Mouse (Mus musculus) frontal cortex, postnatal 10 days (tissue): Measurements from ENCODE around the gene Tnfsf12.

ENCODE experiments used
- DNase-seq, 2 experiments: peaks; one replicate each; pipeline ENCODE4 v3.0.0; 2022; ENCODE audit warnings: low spot score in 2 of 2, mixed read lengths in 1 of 2

The Tnfsf12 gene

GRCm38 (mm10) chr11:69655264-69656064 lies 40.2 kb downstream of the Tnfsf12 start, which contains the start of gene Sox15:
Gene Sox15, plus strand, starts transcription at chr11:69655314.
- DNase-seq = peak; percentile 48 to 68

DNA sequence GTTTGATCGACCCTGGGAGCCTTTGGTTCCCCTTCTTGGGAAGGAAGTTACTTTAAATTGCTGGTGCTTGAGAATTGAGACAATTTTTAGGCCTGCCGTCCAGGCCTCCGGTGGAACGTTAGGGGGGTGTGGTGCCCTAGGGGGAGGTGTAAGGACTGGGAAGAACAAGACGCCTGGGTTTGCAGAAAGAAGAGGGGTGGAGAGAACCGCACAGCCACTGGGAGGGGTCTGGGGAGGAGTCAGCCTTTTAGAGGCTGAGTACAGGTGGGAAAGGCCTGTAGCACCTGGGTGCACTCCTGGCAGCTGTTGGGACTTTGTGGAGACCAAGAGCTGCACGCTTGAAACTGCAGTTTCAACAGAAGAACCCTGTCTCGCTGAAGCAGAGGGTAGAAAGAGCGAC lies 40.9 kb downstream of the Tnfsf12 start:
- DNase-seq = no peak

DNA sequence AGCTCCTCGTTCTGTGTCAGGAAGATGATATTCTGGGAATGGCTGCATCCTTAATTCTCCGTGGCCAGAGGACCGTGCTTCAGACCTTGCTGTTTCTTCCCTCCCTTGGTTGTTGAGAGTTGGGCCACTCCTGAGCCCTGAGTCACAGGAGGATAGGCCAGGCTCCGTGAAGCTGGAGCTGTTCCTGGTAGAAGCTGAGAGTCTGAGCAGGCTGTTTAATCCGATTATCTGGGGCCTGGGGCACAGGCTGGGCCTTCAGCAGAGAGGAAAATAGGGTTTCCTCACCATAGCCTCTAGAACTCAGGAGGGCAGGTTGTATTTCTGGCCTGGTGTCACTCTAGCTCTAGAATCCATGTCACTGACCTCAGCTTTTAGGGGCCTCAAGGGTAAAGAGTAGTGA lies 42.2 kb downstream of the Tnfsf12 start:
- DNase-seq = no peak

GRCm38 (mm10) chr11:69645860-69646259 lies 49.8 kb downstream of the Tnfsf12 start:
- no peak for DNase-seq
